Mouse (Mus musculus) C2C12 (cell line): ENCODE results near the gene Dock2. TPM values are rescaled to one million over a fixed set of nuclear protein-coding genes. Genes with fewer than 3 reads are reported as not detected.
A peak's percentile ranks its signal among the peaks of the same experiment; 100 is the strongest.

Experiments used
- H3K27me3 ChIP-seq: one replicate; pipeline ENCODE4 v1.6.1; 2011; ENCODE audit not compliant: control insufficient read depth, insufficient read depth, insufficient read length
- H3K36me3 ChIP-seq: one replicate; pipeline ENCODE4 v1.6.1; 2011; ENCODE audit not compliant: control insufficient read depth, insufficient read depth
- H3K4me3 ChIP-seq: one replicate; pipeline ENCODE4 v1.5.1; 2011; ENCODE audit warnings: mild to moderate bottlenecking, control low read depth; ENCODE audit not compliant: poor library complexity, insufficient read depth, severe bottlenecking
- H3K79me2 ChIP-seq: one replicate; pipeline ENCODE4 v1.6.1; 2011; ENCODE audit not compliant: control insufficient read depth, insufficient read depth
- H3K79me3 ChIP-seq: one replicate; pipeline ENCODE4 v1.6.1; 2011; ENCODE audit warnings: low read depth, control low read depth
- H3ac ChIP-seq: one replicate; pipeline ENCODE3; 2011; ENCODE audit warnings: low read depth; ENCODE audit not compliant: control insufficient read depth, insufficient read length
- CEBPB ChIP-seq: IDR thresholded peaks from one replicate; pipeline ENCODE4 v1.6.1; 2011; ENCODE audit warnings: low read depth, mild to moderate bottlenecking, control low read depth, moderate library complexity
- CTCF ChIP-seq: IDR thresholded peaks from one replicate; pipeline ENCODE4 v1.5.1; 2011; ENCODE audit not compliant: control insufficient read depth, insufficient read depth, insufficient read length
- FOSL1 ChIP-seq: IDR thresholded peaks from one replicate; pipeline ENCODE4 v1.8.0; 2011; ENCODE audit warnings: mild to moderate bottlenecking, low read length; ENCODE audit not compliant: poor library complexity, insufficient read depth, severe bottlenecking
- MAX ChIP-seq: IDR thresholded peaks from one replicate; pipeline ENCODE4 v1.6.1; 2011; ENCODE audit warnings: mild to moderate bottlenecking, control low read depth
- MYOD1 ChIP-seq: IDR thresholded peaks from one replicate; pipeline ENCODE4 v1.6.1; 2011; ENCODE audit warnings: low read depth; ENCODE audit not compliant: control insufficient read depth, insufficient read length
- MYOG ChIP-seq: IDR thresholded peaks from one replicate; pipeline ENCODE4 v1.6.1; 2011; ENCODE audit not compliant: control insufficient read depth, insufficient read length; ENCODE audit errors: extremely low read depth
- USF1 ChIP-seq: IDR thresholded peaks from one replicate; pipeline ENCODE4 v1.6.1; 2011; ENCODE audit warnings: low read depth, mild to moderate bottlenecking, control low read depth, moderate library complexity
- long read RNA-seq, 2 experiments: library from polyadenylated mRNA; unstranded; transcript quantifications; one replicate each; pipeline ENCODE4 v2.0.0; 2019 to 2020
- polyA plus RNA-seq: library from polyadenylated mRNA; unstranded; fragments of >200 nt; fragmentation: generic; extraction: Trizol; gene quantifications from one replicate; pipeline ENCODE4 v1.2.1, GENCODE M21; 2012; ENCODE audit warnings: missing spikeins

The Dock2 gene
- 0.01 TPM for polyA plus RNA-seq
- long read RNA-seq, experiment 1: 0 reads
- long read RNA-seq, experiment 2: 0 reads

- Histone ChIP-seq H3ac (no peak within 1 kb of the TSS), H3K4me3 (no peak within 1 kb of the TSS), H3K79me3 (no peaks in the 10 kb centered on the region), H3K79me2 (no peaks in the 10 kb centered on the region), H3K27me3 (no peaks in the 10 kb centered on the region), H3K36me3 (no peaks in the 10 kb centered on the region)
- no peak for TF ChIP-seq MYOD1
- TF ChIP-seq FOSL1: no peak
- TF ChIP-seq MYOG: no peak
- TF ChIP-seq CTCF: no peak
- no peak for TF ChIP-seq MAX
- TF ChIP-seq CEBPB: no peak
- no peak for TF ChIP-seq USF1
Observed at GRCm38 (mm10) chr11:34783587-34784043, at the start of gene Dock2. TSS of gene Dock2 (minus strand) at chr11:34783892.

DNA sequence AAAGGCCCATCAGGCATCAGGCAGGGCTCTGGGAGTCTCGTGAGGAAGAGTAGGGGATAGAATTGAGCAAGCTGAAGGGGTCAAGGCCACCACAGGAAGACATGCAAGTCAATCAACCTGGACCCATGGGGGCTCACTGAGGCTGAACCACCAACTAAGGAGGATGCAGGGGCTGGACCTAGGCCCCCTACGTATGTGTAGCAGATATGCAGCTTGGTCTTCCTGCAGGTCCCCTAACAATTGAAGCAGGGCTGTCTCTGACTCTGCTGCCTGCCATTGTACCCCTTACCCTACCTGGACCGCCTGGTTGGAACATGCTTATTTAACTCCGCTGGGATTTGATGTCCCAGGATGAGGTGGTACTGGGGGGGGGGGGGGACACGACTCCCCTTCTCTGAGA lies 49.0 kb upstream of the Dock2 start:
- H3ac ChIP-seq: peak overlapping the region; percentile 74
- no peak for TF ChIP-seq MYOG
- TF ChIP-seq CEBPB: no peak
- TF ChIP-seq FOSL1: no peak
- no peak for TF ChIP-seq CTCF
- no peak for TF ChIP-seq MYOD1
- H3K4me3 ChIP-seq: peak overlapping the region; percentile 74
- peaks cover 59% of the 10 kb centered on the region for H3K79me2 ChIP-seq
- no peaks in the 10 kb centered on the region for H3K27me3 ChIP-seq
- H3K79me3 ChIP-seq: peaks cover 40% of the 10 kb centered on the region
- peaks cover 31% of the 10 kb centered on the region for H3K36me3 ChIP-seq

GRCm38 (mm10) chr11:34827803-34828202 lies 44.1 kb upstream of the Dock2 start:
- Histone ChIP-seq H3K79me2 (peaks cover 83% of the 10 kb centered on the region), H3K79me3 (peaks cover 53% of the 10 kb centered on the region), H3K27me3 (no peaks in the 10 kb centered on the region), H3K4me3 (no peak overlapping the region), H3ac (no peak overlapping the region), H3K36me3 (peaks cover 70% of the 10 kb centered on the region)
- no peak for TF ChIP-seq USF1
- TF ChIP-seq MYOG: no peak
- TF ChIP-seq FOSL1: no peak
- no peak for TF ChIP-seq MYOD1
- TF ChIP-seq CTCF: no peak
- no peak for TF ChIP-seq CEBPB
- no peak for TF ChIP-seq MAX

- Histone ChIP-seq H3K4me3 (no peak overlapping the region), H3K79me2 (peaks cover 75% of the 10 kb centered on the region), H3K36me3 (peaks cover 78% of the 10 kb centered on the region), H3K27me3 (no peaks in the 10 kb centered on the region), H3ac (no peak overlapping the region), H3K79me3 (peaks cover 44% of the 10 kb centered on the region)
- TF ChIP-seq MYOD1 (no peak), CTCF (no peak), FOSL1 (no peak), MYOG (no peak), MAX (no peak), CEBPB (no peak), USF1 (no peak)
Observed at GRCm38 (mm10) chr11:34826940-34827339, 43.2 kb upstream of the Dock2 start.

- no peaks in the 10 kb centered on the region for H3K27me3 ChIP-seq
- no peak overlapping the region for H3K4me3 ChIP-seq
- H3K36me3 ChIP-seq: peaks cover 88% of the 10 kb centered on the region
- TF ChIP-seq MYOG (no peak), MYOD1 (no peak), MAX (no peak), USF1 (no peak), CEBPB (no peak), FOSL1 (no peak), CTCF (no peak)
- H3K79me3 ChIP-seq: peaks cover 28% of the 10 kb centered on the region
- no peak overlapping the region for H3ac ChIP-seq
- peaks cover 53% of the 10 kb centered on the region for H3K79me2 ChIP-seq
Observed at GRCm38 (mm10) chr11:34824791-34825190, 41.1 kb upstream of the Dock2 start.

DNA sequence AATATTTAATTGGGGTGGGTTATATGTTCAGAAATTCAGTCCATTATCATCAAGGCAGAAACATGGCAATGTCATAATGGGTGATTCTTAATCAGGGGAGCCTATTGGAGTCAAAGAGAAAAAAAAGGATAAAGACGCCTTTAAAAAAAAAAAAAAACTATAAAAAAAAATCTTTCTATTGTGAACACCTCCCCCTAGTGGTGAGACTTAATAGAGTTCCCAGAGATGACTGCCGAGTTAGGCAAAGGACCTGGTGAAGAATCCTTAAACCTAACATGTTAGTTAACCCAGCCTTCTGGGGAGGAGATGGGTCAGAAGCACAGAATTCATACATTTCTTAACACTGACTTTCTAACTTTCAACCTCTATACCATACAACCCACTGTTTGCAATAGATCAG lies 31.1 kb upstream of the Dock2 start:
- TF ChIP-seq USF1 (no peak), MYOG (no peak), CEBPB (no peak), MAX (no peak), CTCF (no peak), FOSL1 (no peak)
- Histone ChIP-seq H3K4me3 (no peak overlapping the region), H3K79me3 (no peaks in the 10 kb centered on the region), H3K36me3 (peaks cover 84% of the 10 kb centered on the region), H3K27me3 (no peaks in the 10 kb centered on the region), H3ac (no peak overlapping the region), H3K79me2 (no peaks in the 10 kb centered on the region)
